Mouse (Mus musculus) CH12.LX (cell line): ENCODE measurements at regions not wholly inside any gene's neighbourhood (a gene's known extent, or its start where the extent isn't known, plus 50 kb on each side); places are given as distances from the start of the nearest gene placed in this dataset.

Experiments used
- CTCF ChIP-seq, 2 experiments: IDR thresholded peaks in 1 of 2; conservative IDR thresholded peaks in 1 of 2; 2 replicates each; pipeline ENCODE4 v1.5.1; 2011 to 2012; ENCODE audit warnings: low read depth in 2 of 2, low read length in 2 of 2, improper control_type of control experiment in 1 of 2, inconsistent platforms in 1 of 2, mild to moderate bottlenecking in 1 of 2, moderate library complexity in 1 of 2
- ETS1 ChIP-seq: conservative IDR thresholded peaks from 2 replicates; pipeline ENCODE4 v1.6.1; 2012; ENCODE audit warnings: low read depth, mild to moderate bottlenecking, inconsistent platforms, low read length, improper control_type of control experiment, moderate library complexity
- MAFK ChIP-seq: IDR thresholded peaks from 2 replicates; pipeline ENCODE4 v1.6.1; 2011; ENCODE audit warnings: low read length, improper control_type of control experiment; ENCODE audit not compliant: insufficient replicate concordance
- MEF2A ChIP-seq: IDR thresholded peaks from 2 replicates; pipeline ENCODE4 v1.6.1; 2014; ENCODE audit warnings: low read depth, mild to moderate bottlenecking, inconsistent platforms, low read length, improper control_type of control experiment, borderline replicate concordance
- POLR2A ChIP-seq: IDR thresholded peaks from 2 replicates; pipeline ENCODE4 v1.6.1; 2011; ENCODE audit warnings: low read depth, mild to moderate bottlenecking, improper control_type of control experiment, low read length
- SMC3 ChIP-seq: IDR thresholded peaks from 2 replicates; pipeline ENCODE4 v1.6.1; 2011; ENCODE audit warnings: low read depth, low read length, improper control_type of control experiment
- TCF12 ChIP-seq: IDR thresholded peaks from 2 replicates; pipeline ENCODE4 v1.6.1; 2014; ENCODE audit warnings: low read depth, mild to moderate bottlenecking, inconsistent platforms, low read length, improper control_type of control experiment

DNA sequence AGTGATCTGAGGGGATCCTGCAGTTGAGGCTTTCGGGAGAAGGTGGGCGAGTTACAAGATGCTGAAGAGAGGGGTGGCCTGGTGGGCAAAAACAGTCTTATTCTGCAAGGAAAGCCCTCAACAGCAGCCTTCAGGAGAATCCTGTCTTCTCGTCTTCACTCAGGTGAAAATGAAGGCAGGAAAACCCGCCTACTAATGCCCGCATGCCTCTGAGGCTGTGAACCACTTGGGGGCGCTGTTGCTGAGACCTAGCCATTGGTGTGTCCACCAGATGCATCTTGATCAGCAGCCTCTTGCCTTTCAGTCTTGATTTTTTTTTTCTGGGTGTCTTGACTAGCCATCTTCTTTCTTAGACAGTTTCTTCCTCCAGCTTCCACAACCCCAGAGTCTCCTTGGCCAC lies 85.2 kb upstream of the Tpm1 start:
- peak; percentile 35 to 72; a peak in 2 of 4 replicates for TF ChIP-seq CTCF (conservative IDR thresholded peaks at IDR 0.05 in 1 of 2, IDR thresholded peaks at IDR 0.05 in 1 of 2; ENCODE audit: low read depth in 2 of 2, low read length in 2 of 2)
- TF ChIP-seq TCF12, result no peak
- TF ChIP-seq ETS1, result no peak
- no peak for TF ChIP-seq POLR2A
- TF ChIP-seq MAFK, result no peak
- peak; percentile 70 for TF ChIP-seq SMC3
- TF ChIP-seq MEF2A, result no peak
